Mouse (Mus musculus) lung, postnatal 4 days (tissue): ENCODE results near the gene Lats2.
"Not testable (repeated sequence)": the region's sequence is repeated elsewhere in the genome, so short reads cannot be mapped to it uniquely, and the experiment has no call there.

Source experiments
- DNase-seq, 2 experiments: peaks; one replicate each; pipeline ENCODE4 v3.0.0; 2021

Lats2 gene

GRCm38 (mm10) chr14:57692517-57693130, 65.6 kb downstream of the Lats2 start:
- no peak for DNase-seq

GRCm38 (mm10) chr14:57691316-57691715, 66.9 kb downstream of the Lats2 start:
- DNase-seq = no peak

GRCm38 (mm10) chr14:57690681-57691080, 67.5 kb downstream of the Lats2 start:
- DNase-seq = no peak

- not testable (repeated sequence) for DNase-seq
These were observed 70.1 kb downstream of the Lats2 start for GRCm38 (mm10) chr14:57688066-57688465.

GRCm38 (mm10) chr14:57687441-57687840, 70.7 kb downstream of the Lats2 start:
- no peak for DNase-seq

- no peak for DNase-seq
These were observed 71.5 kb downstream of the Lats2 start for GRCm38 (mm10) chr14:57686647-57687046.

- DNase-seq = peak; percentile 42 to 81
These were observed 73.6 kb downstream of the Lats2 start for GRCm38 (mm10) chr14:57684579-57684978.

- no peak for DNase-seq
These were observed 75.4 kb downstream of the Lats2 start for GRCm38 (mm10) chr14:57682751-57683150.

GRCm38 (mm10) chr14:57679958-57680535, 78.1 kb downstream of the Lats2 start:
- DNase-seq = peak; percentile 81 to 87

GRCm38 (mm10) chr14:57679523-57679922, 78.7 kb downstream of the Lats2 start:
- DNase-seq = no peak

- no peak for DNase-seq
These were observed 82.7 kb downstream of the Lats2 start for GRCm38 (mm10) chr14:57675481-57675880.

GRCm38 (mm10) chr14:57665628-57665950, 92.6 kb downstream of the Lats2 start:
- DNase-seq = no peak

GRCm38 (mm10) chr14:57664822-57665627, 93.2 kb downstream of the Lats2 start, which contains the start of gene Xpo4:
Gene Xpo4, minus strand, starts transcription at chr14:57665430.
- peak; percentile 86 to 89 for DNase-seq

GRCm38 (mm10) chr14:57664311-57664821, 93.8 kb downstream of the Lats2 start:
- DNase-seq = no peak

- DNase-seq = no peak
These were observed 94.6 kb downstream of the Lats2 start for GRCm38 (mm10) chr14:57663630-57664029.

GRCm38 (mm10) chr14:57658301-57658700, 99.9 kb downstream of the Lats2 start:
- DNase-seq = no peak

GRCm38 (mm10) chr14:57657500-57657899, 100.7 kb downstream of the Lats2 start:
- DNase-seq = no peak

- DNase-seq = not testable (repeated sequence)
These were observed 101.7 kb downstream of the Lats2 start for GRCm38 (mm10) chr14:57656519-57656918.

GRCm38 (mm10) chr14:57649501-57649900, 108.7 kb downstream of the Lats2 start:
- no peak for DNase-seq

- no peak for DNase-seq
These were observed 112.0 kb downstream of the Lats2 start for GRCm38 (mm10) chr14:57646155-57646554.
